Comparison of ENCODE assay signal across 7 mouse cellular contexts in the genomic region with DNA sequence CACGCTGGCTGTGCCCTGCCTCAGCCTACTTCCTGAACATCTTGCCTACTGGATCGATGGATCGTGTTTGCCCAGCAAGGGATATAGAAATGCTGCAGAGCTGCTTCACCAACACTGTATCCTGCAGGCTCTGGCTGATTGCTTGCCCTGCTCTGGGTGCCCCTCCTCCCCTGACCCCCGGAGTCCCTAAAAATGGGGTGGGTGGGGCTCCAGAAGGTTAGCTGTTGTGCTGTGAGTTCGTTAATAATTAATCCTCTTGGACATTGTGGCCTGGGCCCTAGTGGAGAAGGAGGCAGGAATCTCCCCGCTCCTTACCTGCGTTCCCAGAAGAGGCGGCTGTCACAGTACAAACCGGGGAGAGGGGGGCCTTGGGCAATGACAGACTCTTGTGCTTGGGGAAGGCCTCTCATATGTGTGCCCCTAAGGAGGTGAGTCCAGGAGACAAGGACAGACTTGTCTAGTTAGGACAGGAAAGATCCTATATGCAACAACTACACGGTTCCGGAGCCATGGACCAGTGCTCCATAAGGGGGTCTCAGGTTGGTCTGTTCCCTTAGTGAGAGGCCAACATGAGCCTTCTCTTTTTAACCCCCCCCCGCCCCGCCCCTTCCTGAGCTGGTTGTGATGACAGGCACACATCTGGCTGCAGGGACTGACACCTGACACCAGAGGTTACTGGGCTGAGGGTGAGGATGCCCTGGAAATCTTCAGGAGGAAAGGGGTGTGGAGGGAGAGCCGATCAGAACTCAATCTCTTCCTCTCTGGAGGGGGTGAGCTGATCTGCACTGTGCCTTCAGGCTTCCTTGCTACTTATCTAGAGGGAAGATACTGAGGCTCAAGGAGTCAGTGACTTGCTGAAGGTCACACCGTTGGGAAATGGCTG. TPM values are rescaled to one million over a fixed set of nuclear protein-coding genes. Genes with fewer than 3 reads are reported as not detected.
DNase-seq lines count a peak whose midpoint lies in the region; ATAC-seq and TF ChIP-seq lines count a peak whose summit lies in the region.

No protein-coding gene starts in this region.

- no peak for TF ChIP-seq POLR2A in brain, embryonic 14.5 days (IDR thresholded peaks at IDR 0.05; ENCODE audit: borderline replicate concordance, extremely low read depth, insufficient read depth, insufficient read length, poor library complexity, severe bottlenecking)
- 0 out of 2 replicates have a peak, but pooled peaks have one; percentile 6 for TF ChIP-seq POLR2A in embryonic fibroblast, embryonic 13.5 days (IDR thresholded peaks at IDR 0.05; ENCODE audit: low read depth, low read length)

- no peak for TF ChIP-seq CTCF in brain, embryonic 14.5 days (IDR thresholded peaks at IDR 0.05; ENCODE audit: borderline replicate concordance, extremely low read depth, insufficient read depth, insufficient read length)
- no peak for TF ChIP-seq CTCF in embryonic fibroblast, embryonic 13.5 days (IDR thresholded peaks at IDR 0.05; ENCODE audit: borderline replicate concordance, insufficient read depth, low read length)
- TF ChIP-seq CTCF in kidney, postnatal 0 days (IDR thresholded peaks at IDR 0.05; ENCODE audit: low read depth) = no peak

- H3K9me3 ChIP-seq in kidney, postnatal 0 days (replicated peaks; ENCODE audit: low read length) = no peaks in the 10 kb centered on the region

- peaks cover 4% of the 10 kb centered on the region; the same call in 1 of the 2 replicates for H3K36me3 ChIP-seq in kidney, postnatal 0 days (ENCODE audit: insufficient read depth, low read length)

- peak overlapping the region; percentile 57 for H3K4me2 ChIP-seq in kidney, postnatal 0 days (ENCODE audit: low read length)

- peaks cover 14% of the 10 kb centered on the region; the same call in 1 of the 2 replicates for H3K4me1 ChIP-seq in embryonic fibroblast, embryonic 13.5 days (ENCODE audit: control insufficient read depth, insufficient read depth, low read length)
- H3K4me1 ChIP-seq in kidney, postnatal 0 days (replicated peaks; ENCODE audit: insufficient read depth, low read length) = no peaks in the 10 kb centered on the region; the same call in 1 of the 2 replicates

- peak; percentile 59 for ATAC-seq in kidney, postnatal 0 days (replicated peaks; ENCODE audit: low FRiP score, low read depth)

- H3K4me3 ChIP-seq in embryonic fibroblast, embryonic 13.5 days (ENCODE audit: insufficient read depth, low read length) = no peak overlapping the region
- H3K4me3 ChIP-seq in kidney, postnatal 0 days (replicated peaks; ENCODE audit: low read depth, low read length) = peak overlapping the region; percentile 40

- 9% methylated on average over 15 of the region's 15 CpGs for WGBS in kidney, postnatal 0 days

- H3K27ac ChIP-seq in embryonic fibroblast, embryonic 13.5 days (ENCODE audit: insufficient read depth, low read length) = no peak overlapping the region
- H3K27ac ChIP-seq in kidney, postnatal 0 days = peak overlapping the region; percentile 79

- no peaks in the 10 kb centered on the region for H3K27me3 ChIP-seq in kidney, postnatal 0 days (ENCODE audit: insufficient read depth, low read length)

- peak overlapping the region; percentile 55 for H3K9ac ChIP-seq in kidney, postnatal 0 days (ENCODE audit: low read depth, low read length)

- peak; percentile 5 for DNase-seq in brain, embryonic 14.5 days (ENCODE audit: low read depth)
- peak; percentile 45 for DNase-seq in kidney, postnatal 0 days (ENCODE audit: low spot score)
- peak; percentile 57 for DNase-seq in lung, postnatal 25 days (ENCODE audit: low spot score)
- DNase-seq in thymus, postnatal 4 days = no peak
- no peak for DNase-seq in adrenal gland, postnatal 25 days
- no peak for DNase-seq in adrenal gland, postnatal 10 days

RNA-seq across cellular contexts. Expression of a gene that starts 0.7 kb away (rescaled TPM):
- 3.2 and 5.3 TPM in 2 replicates for polyA plus RNA-seq in brain, embryonic 14.5 days (2012; rRNA removed)
- polyA plus RNA-seq in embryonic fibroblast, embryonic 13.5 days (2011; ENCODE audit: insufficient read length, low read depth, missing spikeins) = 0.73 and 0.86 TPM in 2 replicates
- polyA plus RNA-seq in kidney, postnatal 0 days (2015; fragmentation: Nextera tagmentation; extraction: Ambion mirVana) = 26.2 and 30.3 TPM in 2 replicates
- total RNA-seq in adrenal gland, postnatal 25 days (2021) = 0.24 TPM in 1 of 2 replicates, not detected in the other
- 1 to 10 TPM in 1 of 2 experiments, under 1 TPM in 1; 1.00 to 1.9 TPM for total RNA-seq in adrenal gland, postnatal 10 days (2021)

RNA-seq across cellular contexts. Expression of a gene that starts 7.5 kb away (rescaled TPM):
- 0.05 TPM in 1 of 2 replicates, not detected in the other for polyA plus RNA-seq in brain, embryonic 14.5 days (2012; rRNA removed)
- polyA plus RNA-seq in embryonic fibroblast, embryonic 13.5 days (2011; ENCODE audit: insufficient read length, low read depth, missing spikeins) = not detected in 2 replicates
- 0.61 and 1.2 TPM in 2 replicates for polyA plus RNA-seq in kidney, postnatal 0 days (2015; fragmentation: Nextera tagmentation; extraction: Ambion mirVana)
- total RNA-seq in adrenal gland, postnatal 25 days (2021) = not detected in 2 replicates
- total RNA-seq in adrenal gland, postnatal 10 days (2021) = not detected

RNA-seq across cellular contexts. Expression of a gene that starts 20.3 kb away (rescaled TPM):
- polyA plus RNA-seq in brain, embryonic 14.5 days (2012; rRNA removed) = 57.9 and 58.0 TPM in 2 replicates
- 146 and 152 TPM in 2 replicates for polyA plus RNA-seq in embryonic fibroblast, embryonic 13.5 days (2011; ENCODE audit: insufficient read length, low read depth, missing spikeins)
- polyA plus RNA-seq in kidney, postnatal 0 days (2015; fragmentation: Nextera tagmentation; extraction: Ambion mirVana) = 55.0 and 61.7 TPM in 2 replicates
- 58.3 and 73.6 TPM in 2 replicates for total RNA-seq in adrenal gland, postnatal 25 days (2021)
- total RNA-seq in adrenal gland, postnatal 10 days (2021) = 10 to 100 TPM; 54.7 to 63.4 TPM

RNA-seq across cellular contexts. Expression of a gene that starts 47.2 kb away (rescaled TPM):
- polyA plus RNA-seq in brain, embryonic 14.5 days (2012; rRNA removed) = 0.05 TPM in 1 of 2 replicates, not detected in the other
- not detected in 2 replicates for polyA plus RNA-seq in embryonic fibroblast, embryonic 13.5 days (2011; ENCODE audit: insufficient read length, low read depth, missing spikeins)
- not detected in 2 replicates for polyA plus RNA-seq in kidney, postnatal 0 days (2015; fragmentation: Nextera tagmentation; extraction: Ambion mirVana)
- 5.8 and 7.7 TPM in 2 replicates for total RNA-seq in adrenal gland, postnatal 25 days (2021)
- total RNA-seq in adrenal gland, postnatal 10 days (2021) = 10 to 100 TPM; 10.6 to 17.1 TPM

RNA-seq across cellular contexts. Expression of a gene that starts 52.1 kb away (rescaled TPM):
- polyA plus RNA-seq in brain, embryonic 14.5 days (2012; rRNA removed) = 21.2 and 27.4 TPM in 2 replicates
- 75.4 and 97.1 TPM in 2 replicates for polyA plus RNA-seq in embryonic fibroblast, embryonic 13.5 days (2011; ENCODE audit: insufficient read length, low read depth, missing spikeins)
- 233 and 274 TPM in 2 replicates for polyA plus RNA-seq in kidney, postnatal 0 days (2015; fragmentation: Nextera tagmentation; extraction: Ambion mirVana)
- total RNA-seq in adrenal gland, postnatal 25 days (2021) = 125 and 128 TPM in 2 replicates
- 100 to 1,000 TPM in 1 of 2 experiments, 10 to 100 TPM in 1; 91.7 to 108 TPM for total RNA-seq in adrenal gland, postnatal 10 days (2021)

Comparison
In these comparisons a context has a peak if more than half of its experiments do, and no peak if none do; other contexts are left out.
1. DNase-seq: peak in brain, embryonic 14.5 days (single experiment), kidney, postnatal 0 days (single experiment) and lung, postnatal 25 days (single experiment); none in thymus, postnatal 4 days (single experiment), adrenal gland, postnatal 25 days (single experiment) and adrenal gland, postnatal 10 days (single experiment).